Mouse (Mus musculus): ENCODE results near the gene Apobec4. TPM values are rescaled to one million over a fixed set of nuclear protein-coding genes. Genes with fewer than 3 reads are reported as not detected.
A peak's percentile ranks its signal among the peaks of the same experiment; 100 is the strongest.

Gene Apobec4
- not detected in 2 replicates for polyA plus RNA-seq (2014; fragmentation: Nextera tagmentation; extraction: Ambion mirVana)

GRCm38 (mm10) chr1:152750312-152750965 is at the start of gene Apobec4:
Apobec4 (plus strand) TSS chr1:152750551.
- no peaks in the 10 kb centered on the region for H3K9me3 ChIP-seq (ENCODE audit: control insufficient read depth, low read length)
- H3K4me2 ChIP-seq (ENCODE audit: low read length), result no peak within 1 kb of the TSS
- H3K27ac ChIP-seq (replicated peaks; ENCODE audit: low read depth, low read length), result no peak within 1 kb of the TSS
- no peak within 1 kb of the TSS for H3K9ac ChIP-seq (replicated peaks; ENCODE audit: low read length)
- ATAC-seq (ENCODE audit: low FRiP score, low TSS enrichment), result no peak
- no peaks in the 10 kb centered on the region for H3K4me1 ChIP-seq (ENCODE audit: control insufficient read depth, insufficient read depth, low read length)
- H3K27me3 ChIP-seq (ENCODE audit: control insufficient read depth, insufficient read depth, low read length), result no peaks in the 10 kb centered on the region
- no peaks in the 10 kb centered on the region for H3K36me3 ChIP-seq (ENCODE audit: control insufficient read depth, insufficient read depth, low read length)
- WGBS, result 58% methylated on average over 13 of the region's 13 CpGs
- DNase-seq, result no peak
- no peak within 1 kb of the TSS for H3K4me3 ChIP-seq (replicated peaks; ENCODE audit: low read depth, low read length)

- peaks cover 3% of the 10 kb centered on the region; the same call in 1 of the 2 replicates for H3K4me1 ChIP-seq (ENCODE audit: control insufficient read depth, insufficient read depth, low read length)
- no peak overlapping the region for H3K27ac ChIP-seq (replicated peaks; ENCODE audit: low read depth, low read length)
- no peaks in the 10 kb centered on the region for H3K36me3 ChIP-seq (ENCODE audit: control insufficient read depth, insufficient read depth, low read length)
- ATAC-seq (ENCODE audit: low FRiP score, low TSS enrichment) (no peak), DNase-seq (no peak)
- no peaks in the 10 kb centered on the region for H3K27me3 ChIP-seq (ENCODE audit: control insufficient read depth, insufficient read depth, low read length)
- no peak overlapping the region for H3K4me3 ChIP-seq (replicated peaks; ENCODE audit: low read depth, low read length)
- H3K9ac ChIP-seq (replicated peaks; ENCODE audit: low read length), result no peak overlapping the region
- H3K4me2 ChIP-seq (ENCODE audit: low read length), result no peak overlapping the region
- no peaks in the 10 kb centered on the region for H3K9me3 ChIP-seq (ENCODE audit: control insufficient read depth, low read length)
- 91% methylated on average over 5 of the region's 5 CpGs for WGBS
These were observed 49.3 kb upstream of the Apobec4 start for GRCm38 (mm10) chr1:152701066-152701465.

- Histone ChIP-seq H3K4me1 (ENCODE audit: control insufficient read depth, insufficient read depth, low read length) (peaks cover 3% of the 10 kb centered on the region; the same call in 1 of the 2 replicates), H3K36me3 (ENCODE audit: control insufficient read depth, insufficient read depth, low read length) (no peaks in the 10 kb centered on the region), H3K4me3 (replicated peaks; ENCODE audit: low read depth, low read length) (no peak overlapping the region), H3K27ac (replicated peaks; ENCODE audit: low read depth, low read length) (no peak overlapping the region), H3K9ac (replicated peaks; ENCODE audit: low read length) (no peak overlapping the region), H3K4me2 (ENCODE audit: low read length) (no peak overlapping the region), H3K27me3 (ENCODE audit: control insufficient read depth, insufficient read depth, low read length) (no peaks in the 10 kb centered on the region), H3K9me3 (ENCODE audit: control insufficient read depth, low read length) (no peaks in the 10 kb centered on the region)
- DNase-seq (peak; percentile 26), ATAC-seq (ENCODE audit: low FRiP score, low TSS enrichment) (no peak)
- 24% methylated on average over 6 of the region's 6 CpGs for WGBS
These were observed 47.4 kb upstream of the Apobec4 start for GRCm38 (mm10) chr1:152702920-152703319.

DNA sequence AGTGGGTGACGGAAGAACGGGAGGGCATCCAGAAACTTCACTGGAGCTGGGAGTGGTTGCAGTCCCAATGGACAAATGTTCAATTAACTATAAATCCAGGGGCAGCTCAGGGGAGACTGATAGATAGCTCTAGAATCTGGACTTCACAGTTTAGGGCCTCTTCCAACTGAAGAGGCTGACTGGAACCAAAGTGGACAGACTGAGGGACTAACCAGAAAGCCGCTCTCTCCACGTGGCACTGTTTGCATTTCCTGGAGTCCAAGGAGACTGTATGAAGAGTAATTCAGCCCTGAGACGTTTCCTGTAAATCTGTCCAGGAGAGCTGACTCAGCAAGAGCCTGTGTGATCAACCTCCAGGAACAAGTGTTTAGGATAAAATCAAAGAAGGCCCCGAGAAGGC is 46.4 kb upstream of the Apobec4 start:
- Histone ChIP-seq H3K27ac (replicated peaks; ENCODE audit: low read depth, low read length) (no peak overlapping the region), H3K4me1 (ENCODE audit: control insufficient read depth, insufficient read depth, low read length) (peaks cover 3% of the 10 kb centered on the region; the same call in 1 of the 2 replicates), H3K4me3 (replicated peaks; ENCODE audit: low read depth, low read length) (no peak overlapping the region), H3K4me2 (ENCODE audit: low read length) (no peak overlapping the region), H3K9me3 (ENCODE audit: control insufficient read depth, low read length) (no peaks in the 10 kb centered on the region), H3K9ac (replicated peaks; ENCODE audit: low read length) (no peak overlapping the region), H3K36me3 (ENCODE audit: control insufficient read depth, insufficient read depth, low read length) (no peaks in the 10 kb centered on the region), H3K27me3 (ENCODE audit: control insufficient read depth, insufficient read depth, low read length) (no peaks in the 10 kb centered on the region)
- ATAC-seq (ENCODE audit: low FRiP score, low TSS enrichment) (no peak), DNase-seq (no peak)
- 82% methylated on average over 6 of the region's 6 CpGs for WGBS

DNA sequence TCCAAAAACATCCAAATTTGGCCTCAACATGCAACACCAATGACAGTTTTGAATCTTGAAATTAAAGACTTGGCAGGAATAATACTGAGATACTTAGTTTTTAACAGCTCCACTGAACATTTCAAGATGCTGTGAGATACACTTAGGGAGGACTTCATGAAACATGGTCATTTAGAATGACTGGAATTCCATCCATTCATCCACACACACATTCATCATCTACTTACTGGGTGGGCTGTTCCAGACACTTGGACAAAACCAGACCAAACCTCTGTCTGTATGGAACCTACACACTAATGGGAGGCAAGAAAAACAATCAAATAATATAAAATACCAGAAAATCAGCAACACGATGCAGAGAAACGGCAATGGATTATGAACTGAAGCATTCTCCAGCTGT is 42.8 kb upstream of the Apobec4 start:
- Histone ChIP-seq H3K4me3 (replicated peaks; ENCODE audit: low read depth, low read length) (no peak overlapping the region), H3K27ac (replicated peaks; ENCODE audit: low read depth, low read length) (no peak overlapping the region), H3K27me3 (ENCODE audit: control insufficient read depth, insufficient read depth, low read length) (no peaks in the 10 kb centered on the region), H3K36me3 (ENCODE audit: control insufficient read depth, insufficient read depth, low read length) (no peaks in the 10 kb centered on the region), H3K4me2 (ENCODE audit: low read length) (no peak overlapping the region), H3K9ac (replicated peaks; ENCODE audit: low read length) (no peak overlapping the region), H3K9me3 (ENCODE audit: control insufficient read depth, low read length) (no peaks in the 10 kb centered on the region), H3K4me1 (ENCODE audit: control insufficient read depth, insufficient read depth, low read length) (peaks cover 3% of the 10 kb centered on the region; the same call in 1 of the 2 replicates)
- no peak for DNase-seq
- 97% methylated on average over 2 of the region's 2 CpGs for WGBS
- no peak for ATAC-seq (ENCODE audit: low FRiP score, low TSS enrichment)

DNA sequence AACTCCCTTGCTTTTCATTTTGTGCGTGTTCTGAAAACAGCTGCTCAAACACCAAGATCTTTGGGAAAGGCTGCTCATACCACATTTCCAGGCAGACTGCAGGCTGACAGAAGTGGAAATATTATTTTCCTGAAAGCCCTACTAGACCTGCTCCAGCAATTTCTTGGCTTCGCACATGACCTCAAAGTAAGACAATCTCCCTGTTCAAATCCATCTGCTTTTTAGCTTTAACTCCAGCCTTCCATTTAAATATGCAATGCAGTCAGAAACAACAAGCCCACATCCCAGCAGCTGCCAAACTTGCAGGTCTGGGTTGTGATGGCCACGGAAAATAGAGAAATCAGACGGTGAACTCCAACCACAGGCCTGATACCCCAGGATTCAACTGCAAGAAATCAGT is 39.3 kb upstream of the Apobec4 start:
- Histone ChIP-seq H3K36me3 (ENCODE audit: control insufficient read depth, insufficient read depth, low read length) (no peaks in the 10 kb centered on the region), H3K9ac (replicated peaks; ENCODE audit: low read length) (no peak overlapping the region), H3K9me3 (ENCODE audit: control insufficient read depth, low read length) (no peaks in the 10 kb centered on the region), H3K4me2 (ENCODE audit: low read length) (no peak overlapping the region), H3K27ac (replicated peaks; ENCODE audit: low read depth, low read length) (no peak overlapping the region), H3K4me3 (replicated peaks; ENCODE audit: low read depth, low read length) (no peak overlapping the region), H3K27me3 (ENCODE audit: control insufficient read depth, insufficient read depth, low read length) (no peaks in the 10 kb centered on the region), H3K4me1 (ENCODE audit: control insufficient read depth, insufficient read depth, low read length) (no peaks in the 10 kb centered on the region)
- WGBS, result 89% methylated on average over 4 of the region's 4 CpGs
- ATAC-seq (ENCODE audit: low FRiP score, low TSS enrichment) (no peak), DNase-seq (no peak)

DNA sequence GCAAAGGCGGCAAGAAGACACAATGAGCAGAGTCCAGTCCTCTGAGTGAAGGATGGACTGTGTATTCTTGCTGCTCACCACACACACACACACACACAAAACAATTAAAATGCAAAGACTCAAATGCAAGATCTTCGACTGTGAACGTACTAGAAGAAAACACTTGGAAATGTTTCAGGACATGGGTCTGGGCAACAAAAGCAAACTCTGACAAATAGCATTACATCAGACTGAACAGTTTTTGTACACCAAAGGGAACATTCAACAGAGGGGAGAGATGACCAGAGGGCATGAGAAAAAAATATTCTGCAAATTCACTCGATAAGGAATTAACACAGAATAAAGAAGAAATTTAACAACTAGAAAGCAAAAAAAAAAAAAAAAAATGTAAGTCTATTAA is 36.4 kb upstream of the Apobec4 start:
- Histone ChIP-seq H3K4me3 (replicated peaks; ENCODE audit: low read depth, low read length) (no peak overlapping the region), H3K4me2 (ENCODE audit: low read length) (no peak overlapping the region), H3K4me1 (ENCODE audit: control insufficient read depth, insufficient read depth, low read length) (no peaks in the 10 kb centered on the region), H3K27ac (replicated peaks; ENCODE audit: low read depth, low read length) (no peak overlapping the region), H3K36me3 (ENCODE audit: control insufficient read depth, insufficient read depth, low read length) (no peaks in the 10 kb centered on the region), H3K9ac (replicated peaks; ENCODE audit: low read length) (no peak overlapping the region), H3K27me3 (ENCODE audit: control insufficient read depth, insufficient read depth, low read length) (no peaks in the 10 kb centered on the region), H3K9me3 (ENCODE audit: control insufficient read depth, low read length) (no peaks in the 10 kb centered on the region)
- DNase-seq, result no peak
- WGBS, result 85% methylated on average over 4 of the region's 4 CpGs
- ATAC-seq (ENCODE audit: low FRiP score, low TSS enrichment), result no peak

DNA sequence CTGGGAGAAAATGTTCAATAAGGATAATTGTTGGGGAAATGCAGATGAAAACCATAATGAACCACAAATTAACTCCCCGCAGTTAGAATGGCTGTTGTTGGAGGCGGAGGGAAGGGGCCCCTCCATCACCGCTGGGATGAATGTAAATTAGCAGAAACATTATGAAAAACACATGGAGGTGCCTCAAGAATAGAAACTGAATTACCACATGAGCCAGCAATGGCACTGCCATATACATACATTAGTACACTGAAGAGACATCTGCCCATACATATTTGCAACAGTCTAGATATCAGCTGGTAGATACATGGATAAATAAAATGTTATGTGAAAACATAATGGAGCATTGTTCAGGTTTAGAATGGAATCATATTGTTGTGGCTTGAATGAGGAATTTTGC is 35.9 kb upstream of the Apobec4 start:
- Histone ChIP-seq H3K4me2 (ENCODE audit: low read length) (no peak overlapping the region), H3K27me3 (ENCODE audit: control insufficient read depth, insufficient read depth, low read length) (no peaks in the 10 kb centered on the region), H3K9me3 (ENCODE audit: control insufficient read depth, low read length) (no peaks in the 10 kb centered on the region), H3K36me3 (ENCODE audit: control insufficient read depth, insufficient read depth, low read length) (no peaks in the 10 kb centered on the region), H3K9ac (replicated peaks; ENCODE audit: low read length) (no peak overlapping the region), H3K27ac (replicated peaks; ENCODE audit: low read depth, low read length) (no peak overlapping the region), H3K4me1 (ENCODE audit: control insufficient read depth, insufficient read depth, low read length) (no peaks in the 10 kb centered on the region), H3K4me3 (replicated peaks; ENCODE audit: low read depth, low read length) (no peak overlapping the region)
- DNase-seq, result no peak
- WGBS, result 81% methylated on average over 3 of the region's 3 CpGs
- no peak for ATAC-seq (ENCODE audit: low FRiP score, low TSS enrichment)

DNA sequence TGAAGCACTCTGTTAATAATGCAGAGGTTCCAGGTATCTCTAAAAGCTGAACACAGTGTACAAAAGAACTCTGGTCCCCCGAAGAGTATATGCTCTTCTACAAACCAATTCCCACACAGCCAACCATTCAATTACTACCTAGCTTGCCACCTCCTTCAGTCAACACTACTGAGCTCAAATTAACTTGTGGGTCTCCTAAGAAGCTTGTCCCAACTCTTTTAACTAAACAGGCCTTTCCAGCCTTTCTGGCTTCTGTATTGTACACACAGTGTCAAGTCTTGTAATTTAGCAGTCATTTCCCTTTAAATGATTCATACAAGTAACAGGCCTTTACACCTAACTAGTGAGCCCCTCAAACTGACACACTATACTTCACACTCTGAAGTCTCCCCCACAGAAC is 33.0 kb upstream of the Apobec4 start:
- Histone ChIP-seq H3K4me3 (replicated peaks; ENCODE audit: low read depth, low read length) (no peak overlapping the region), H3K4me1 (ENCODE audit: control insufficient read depth, insufficient read depth, low read length) (no peaks in the 10 kb centered on the region), H3K27ac (replicated peaks; ENCODE audit: low read depth, low read length) (no peak overlapping the region), H3K9ac (replicated peaks; ENCODE audit: low read length) (no peak overlapping the region), H3K27me3 (ENCODE audit: control insufficient read depth, insufficient read depth, low read length) (no peaks in the 10 kb centered on the region), H3K9me3 (ENCODE audit: control insufficient read depth, low read length) (no peaks in the 10 kb centered on the region), H3K4me2 (ENCODE audit: low read length) (no peak overlapping the region), H3K36me3 (ENCODE audit: control insufficient read depth, insufficient read depth, low read length) (no peaks in the 10 kb centered on the region)
- 89% methylated on average over 1 of the region's 1 CpGs for WGBS
- DNase-seq, result no peak
- no peak for ATAC-seq (ENCODE audit: low FRiP score, low TSS enrichment)
